Mouse (Mus musculus) heart, adult 2 months (tissue): Measurements from ENCODE around the gene Gm7030. TPM values are rescaled to one million over a fixed set of nuclear protein-coding genes. Genes with fewer than 3 reads are reported as not detected.
A peak's percentile ranks its signal among the peaks of the same experiment; 100 is the strongest.
"Not testable (repeated sequence)": the region's sequence is repeated elsewhere in the genome, so short reads cannot be mapped to it uniquely, and the experiment has no call there.

Source experiments
- DNase-seq, 2 experiments: peaks; one replicate each; pipeline ENCODE4 v3.0.0; 2021
- H3K27ac ChIP-seq: fragments of 200-600 bp; 2 replicates; pipeline ENCODE4 v1.8.1; 2022
- H3K27me3 ChIP-seq: fragments of 200-500 bp; 2 replicates; pipeline ENCODE4 v1.6.1; 2012; ENCODE audit warnings: mild to moderate bottlenecking, low read length, inconsistent platforms, mixed read lengths; ENCODE audit not compliant: control insufficient read depth, insufficient read depth
- H3K36me3 ChIP-seq: fragments of 200-500 bp; 2 replicates; pipeline ENCODE4 v1.6.1; 2012; ENCODE audit warnings: low read length, inconsistent platforms; ENCODE audit not compliant: control insufficient read depth, insufficient read depth
- H3K4me1 ChIP-seq: fragments of 200-500 bp; 2 replicates; pipeline ENCODE4 v1.6.1; 2011; ENCODE audit warnings: low read length; ENCODE audit not compliant: control insufficient read depth, insufficient read depth
- H3K4me3 ChIP-seq: fragments of 200-600 bp; 2 replicates; pipeline ENCODE4 v1.8.1; 2022
- H3K79me2 ChIP-seq: fragments of 200-500 bp; replicated peaks from 2 replicates; pipeline ENCODE4 v1.6.1; 2012; ENCODE audit warnings: mild to moderate bottlenecking, inconsistent platforms, low read length, moderate library complexity, mixed read lengths; ENCODE audit not compliant: control insufficient read depth, insufficient read depth
- H3K9ac ChIP-seq: fragments of 200-500 bp; 2 replicates; pipeline ENCODE4 v1.6.1; 2012; ENCODE audit warnings: low read depth, mild to moderate bottlenecking, control low read depth, inconsistent platforms, low read length, mixed read lengths
- CTCF ChIP-seq: fragments of 200-600 bp; IDR thresholded peaks from 2 replicates; pipeline ENCODE4 v1.8.1; 2022; ENCODE audit warnings: antibody characterized with exemption, mild to moderate bottlenecking, moderate library complexity
- EP300 ChIP-seq: fragments of 200-500 bp; IDR thresholded peaks from 2 replicates; pipeline ENCODE4 v1.6.1; 2011; ENCODE audit warnings: low read depth, low read length, control low read depth; ENCODE audit not compliant: insufficient read depth
- POLR2A ChIP-seq: fragments of 200-500 bp; IDR thresholded peaks from 2 replicates; pipeline ENCODE4 v1.6.1; 2011; ENCODE audit warnings: mild to moderate bottlenecking, low read depth, low read length, control low read depth; ENCODE audit not compliant: insufficient read depth
- WGBS: fragments of 180-500 bp; shearing (Covaris S2); methylation state at CpG from one replicate; pipeline ENCODE4 v1.1.7; 2018; 5-methylcytosine and 5-hydroxymethylcytosine counted together
- intact Hi-C: fragments of 180-260 bp; cut with DNase I; formaldehyde crosslinking; loops from one replicate; pipeline ENCODE4 v1.15.1; 2025
- long read RNA-seq: library from polyadenylated mRNA; stranded (forward); transcript quantifications from one replicate; pipeline ENCODE4 v2.0.0, GENCODE M21; 2021
- polyA plus RNA-seq: library from polyadenylated mRNA; depleted of rRNA; stranded (reverse); fragments of >200 nt; gene quantifications from 2 replicates; pipeline ENCODE4 v1.2.3, GENCODE M21; 2012; rRNA removed
- total RNA-seq, 2 experiments: library from RNA; stranded (reverse); gene quantifications; 2 replicates each; pipeline ENCODE4 v1.2.3; 2021

Gene Gm7030
- not detected for total RNA-seq
- polyA plus RNA-seq: not detected in 2 replicates
- long read RNA-seq: 0 reads

GRCm38 (mm10) chr17:36128968-36129817, at the start of gene Gm7030:
TSS of gene Gm7030 (minus strand) at chr17:36129425.
- H3K4me3 ChIP-seq, intact Hi-C loops, H3K4me1 ChIP-seq, H3K27me3 ChIP-seq, H3K36me3 ChIP-seq, H3K79me2 ChIP-seq, H3K27ac ChIP-seq, H3K9ac ChIP-seq: not testable (repeated sequence)
- DNase-seq: peak in 1 of 2 experiments; percentile 15
- WGBS: 34% methylated on average over 28 of the region's 28 CpGs

GRCm38 (mm10) chr17:36178938-36179337, 49.7 kb upstream of the Gm7030 start:
- WGBS: under 1% methylated on average over 40 of the region's 40 CpGs
- DNase-seq: peak; percentile 14 to 34
- H3K4me3 ChIP-seq, H3K27me3 ChIP-seq, H3K9ac ChIP-seq, H3K4me1 ChIP-seq, H3K36me3 ChIP-seq, H3K27ac ChIP-seq, H3K79me2 ChIP-seq, intact Hi-C loops: not testable (repeated sequence)

GRCm38 (mm10) chr17:36176132-36176531, 46.9 kb upstream of the Gm7030 start:
- H3K27me3 ChIP-seq, DNase-seq, H3K79me2 ChIP-seq, intact Hi-C loops, H3K4me1 ChIP-seq, H3K4me3 ChIP-seq, H3K36me3 ChIP-seq, H3K9ac ChIP-seq, H3K27ac ChIP-seq: not testable (repeated sequence)
- WGBS: no CpG with 5 or more reads among the region's 2 CpGs

GRCm38 (mm10) chr17:36170287-36170814, 41.1 kb upstream of the Gm7030 start:
- H3K36me3 ChIP-seq: no peaks in the 10 kb centered on the region
- peaks cover 14% of the 10 kb centered on the region for H3K27me3 ChIP-seq
- TF ChIP-seq POLR2A (no peak), CTCF (no peak), EP300 (no peak)
- no peak overlapping the region for H3K4me3 ChIP-seq
- H3K79me2 ChIP-seq: no peaks in the 10 kb centered on the region
- 41% methylated on average over 1 of the region's 1 CpGs for WGBS
- intact Hi-C loops: no loop called here
- DNase-seq: no peak
- H3K4me1 ChIP-seq: no peaks in the 10 kb centered on the region
- H3K27ac ChIP-seq: no peak overlapping the region
- no peak overlapping the region for H3K9ac ChIP-seq

GRCm38 (mm10) chr17:36169753-36170152, 40.5 kb upstream of the Gm7030 start:
- intact Hi-C loops: no loop called here
- peaks cover 14% of the 10 kb centered on the region for H3K27me3 ChIP-seq
- H3K9ac ChIP-seq: no peak overlapping the region
- H3K36me3 ChIP-seq: no peaks in the 10 kb centered on the region
- H3K4me1 ChIP-seq: no peaks in the 10 kb centered on the region
- H3K27ac ChIP-seq: no peak overlapping the region
- TF ChIP-seq CTCF (no peak), POLR2A (no peak), EP300 (no peak)
- no peak for DNase-seq
- H3K4me3 ChIP-seq: no peak overlapping the region
- no peaks in the 10 kb centered on the region for H3K79me2 ChIP-seq

GRCm38 (mm10) chr17:36169094-36169493, 39.9 kb upstream of the Gm7030 start:
- H3K36me3 ChIP-seq, H3K27ac ChIP-seq, H3K4me1 ChIP-seq, intact Hi-C loops, H3K4me3 ChIP-seq, H3K9ac ChIP-seq, H3K79me2 ChIP-seq, DNase-seq: not testable (repeated sequence)
- H3K27me3 ChIP-seq: peaks cover 15% of the 10 kb centered on the region
- WGBS: 62% methylated on average over 1 of the region's 1 CpGs
